Mouse (Mus musculus) mesoderm, embryonic 11.5 days (tissue): ENCODE data around the gene Tmod4.

Experiments
- DNase-seq: peaks from one replicate; pipeline ENCODE4 v3.0.0-alpha.2; 2012; ENCODE audit warnings: low read depth, low spot score

Tmod4 gene

GRCm38 (mm10) chr3:95173256-95173949 lies 49.1 kb downstream of the Tmod4 start:
- no peak for DNase-seq

GRCm38 (mm10) chr3:95174011-95174592 lies 49.8 kb downstream of the Tmod4 start:
- peak; percentile 84 for DNase-seq

GRCm38 (mm10) chr3:95176500-95176899 lies 52.2 kb downstream of the Tmod4 start:
- DNase-seq, result no peak

GRCm38 (mm10) chr3:95177583-95177982 lies 53.3 kb downstream of the Tmod4 start:
- DNase-seq, result no peak
